In genomic region chr13:54978804-54979203, GRCm38 (mm10) we compare ENCODE assay signal across 17 mouse cellular contexts. TPM values are rescaled to one million over a fixed set of nuclear protein-coding genes. Genes with fewer than 3 reads are reported as not detected.
A peak's percentile ranks its signal among the peaks of the same experiment; 100 is the strongest.
DNase-seq lines count a peak whose midpoint lies in the region; ATAC-seq and TF ChIP-seq lines count a peak whose summit lies in the region.
"Had no signal": no experiment of that assay in that cellular context is flagged by ENCODE, and none has a peak within 500 bp of the region (broad histone marks: within the 10 kb centered on the region; RNA-seq: fewer than 3 reads in every experiment).

No protein-coding gene starts in this region.

- TF ChIP-seq CTCF in midbrain, postnatal 0 days (IDR thresholded peaks at IDR 0.05): no peak

- WGBS in hindbrain, embryonic 13.5 days: 31% methylated on average over 8 of the region's 8 CpGs
- WGBS in hindbrain, embryonic 11.5 days: 45% methylated on average over 8 of the region's 8 CpGs
- 36% methylated on average over 8 of the region's 8 CpGs for WGBS in neural tube, embryonic 13.5 days
- WGBS in neural tube, embryonic 15.5 days: 43% methylated on average over 8 of the region's 8 CpGs
- 36% methylated on average over 8 of the region's 8 CpGs for WGBS in midbrain, postnatal 0 days

- H3K36me3 ChIP-seq in hindbrain, embryonic 13.5 days: no peaks in the 10 kb centered on the region
- H3K36me3 ChIP-seq in hindbrain, embryonic 11.5 days (ENCODE audit: control insufficient read depth, insufficient read depth, low read length): no peaks in the 10 kb centered on the region
- no peaks in the 10 kb centered on the region for H3K36me3 ChIP-seq in neural tube, embryonic 13.5 days
- no peaks in the 10 kb centered on the region for H3K36me3 ChIP-seq in neural tube, embryonic 15.5 days
- no peaks in the 10 kb centered on the region for H3K36me3 ChIP-seq in midbrain, postnatal 0 days (ENCODE audit: insufficient read depth, low read length)
- H3K36me3 ChIP-seq: embryonic facial prominence, embryonic 15.5 days; limb, embryonic 15.5 days had no signal

- no peak overlapping the region for H3K4me3 ChIP-seq in hindbrain, embryonic 13.5 days
- no peak overlapping the region for H3K4me3 ChIP-seq in hindbrain, embryonic 11.5 days (ENCODE audit: low read depth, low read length)
- H3K4me3 ChIP-seq in neural tube, embryonic 13.5 days: no peak overlapping the region
- no peak overlapping the region for H3K4me3 ChIP-seq in neural tube, embryonic 15.5 days (replicated peaks)
- H3K4me3 ChIP-seq in midbrain, postnatal 0 days (ENCODE audit: low read depth, low read length): no peak overlapping the region
- H3K4me3 ChIP-seq: embryonic facial prominence, embryonic 15.5 days; limb, embryonic 15.5 days had no signal

- H3K9me3 ChIP-seq in hindbrain, embryonic 13.5 days: no peaks in the 10 kb centered on the region
- H3K9me3 ChIP-seq in hindbrain, embryonic 11.5 days (ENCODE audit: control insufficient read depth, low read length): no peaks in the 10 kb centered on the region
- H3K9me3 ChIP-seq in neural tube, embryonic 13.5 days: no peaks in the 10 kb centered on the region
- H3K9me3 ChIP-seq in neural tube, embryonic 15.5 days (replicated peaks): no peaks in the 10 kb centered on the region
- H3K9me3 ChIP-seq in midbrain, postnatal 0 days (ENCODE audit: low read length): no peaks in the 10 kb centered on the region
- H3K9me3 ChIP-seq: embryonic facial prominence, embryonic 15.5 days; limb, embryonic 15.5 days had no signal

- H3K27me3 ChIP-seq in hindbrain, embryonic 13.5 days: peaks cover 72% of the 10 kb centered on the region
- peaks cover 2% of the 10 kb centered on the region; the same call in 1 of the 2 replicates for H3K27me3 ChIP-seq in hindbrain, embryonic 11.5 days (ENCODE audit: control insufficient read depth, insufficient read depth, low read length)
- 0 out of 2 replicates have a peak, but pooled peaks cover 25% of the 10 kb centered on the region for H3K27me3 ChIP-seq in neural tube, embryonic 13.5 days
- 0 out of 2 replicates have a peak, but pooled peaks cover 11% of the 10 kb centered on the region for H3K27me3 ChIP-seq in neural tube, embryonic 15.5 days (replicated peaks)
- no peaks in the 10 kb centered on the region for H3K27me3 ChIP-seq in midbrain, postnatal 0 days (ENCODE audit: insufficient read depth, low read length)

- no peak for ATAC-seq in hindbrain, embryonic 13.5 days (ENCODE audit: low FRiP score)
- ATAC-seq in hindbrain, embryonic 11.5 days (ENCODE audit: low FRiP score): no peak
- ATAC-seq in neural tube, embryonic 13.5 days (ENCODE audit: low read depth): no peak
- no peak for ATAC-seq in neural tube, embryonic 15.5 days (ENCODE audit: low FRiP score)
- no peak for ATAC-seq in midbrain, postnatal 0 days (ENCODE audit: low FRiP score)
- no peak for ATAC-seq in CD4-positive, CD25-positive, alpha-beta regulatory T cell, adult 4 months
- ATAC-seq: forebrain, embryonic 14.5 days had no signal

- no peak overlapping the region for H3K27ac ChIP-seq in hindbrain, embryonic 13.5 days
- H3K27ac ChIP-seq in hindbrain, embryonic 11.5 days (ENCODE audit: low read depth, low read length): no peak overlapping the region
- H3K27ac ChIP-seq in neural tube, embryonic 13.5 days (replicated peaks): 0 out of 2 replicates have a peak overlapping the region, but pooled peaks have one; percentile 28
- no peak overlapping the region for H3K27ac ChIP-seq in neural tube, embryonic 15.5 days (replicated peaks)
- no peak overlapping the region for H3K27ac ChIP-seq in midbrain, postnatal 0 days (ENCODE audit: low read depth, low read length)
- H3K27ac ChIP-seq: embryonic facial prominence, embryonic 15.5 days; limb, embryonic 15.5 days had no signal

- peaks cover 77% of the 10 kb centered on the region for H3K4me1 ChIP-seq in hindbrain, embryonic 13.5 days (replicated peaks)
- peaks cover 4% of the 10 kb centered on the region; the same call in 1 of the 2 replicates for H3K4me1 ChIP-seq in hindbrain, embryonic 11.5 days (replicated peaks; ENCODE audit: control insufficient read depth, insufficient read depth, low read length)
- peaks cover 72% of the 10 kb centered on the region for H3K4me1 ChIP-seq in neural tube, embryonic 13.5 days (replicated peaks)
- peaks cover 51% of the 10 kb centered on the region for H3K4me1 ChIP-seq in neural tube, embryonic 15.5 days
- 0 out of 2 replicates have a peak, but pooled peaks cover 5% of the 10 kb centered on the region for H3K4me1 ChIP-seq in midbrain, postnatal 0 days (ENCODE audit: insufficient read depth, low read length)
- H3K4me1 ChIP-seq: embryonic facial prominence, embryonic 15.5 days had no signal

- H3K9ac ChIP-seq in hindbrain, embryonic 13.5 days: peak overlapping the region; percentile 35; the same call in 1 of the 2 replicates
- H3K9ac ChIP-seq in hindbrain, embryonic 11.5 days (ENCODE audit: low read depth, low read length): no peak overlapping the region
- H3K9ac ChIP-seq in neural tube, embryonic 13.5 days: no peak overlapping the region
- no peak overlapping the region for H3K9ac ChIP-seq in neural tube, embryonic 15.5 days (replicated peaks)
- 0 out of 2 replicates have a peak overlapping the region, but pooled peaks have one; percentile 19 for H3K9ac ChIP-seq in midbrain, postnatal 0 days (replicated peaks; ENCODE audit: low read length, poor library complexity, severe bottlenecking)
- H3K9ac ChIP-seq: embryonic facial prominence, embryonic 15.5 days; limb, embryonic 15.5 days had no signal

- H3K4me2 ChIP-seq in hindbrain, embryonic 13.5 days: no peak overlapping the region
- no peak overlapping the region for H3K4me2 ChIP-seq in hindbrain, embryonic 11.5 days (replicated peaks; ENCODE audit: low read depth, low read length)
- H3K4me2 ChIP-seq in neural tube, embryonic 13.5 days: no peak overlapping the region
- H3K4me2 ChIP-seq in neural tube, embryonic 15.5 days: no peak overlapping the region
- no peak overlapping the region for H3K4me2 ChIP-seq in midbrain, postnatal 0 days (ENCODE audit: low read depth, low read length, poor library complexity, severe bottlenecking)
- H3K4me2 ChIP-seq: embryonic facial prominence, embryonic 15.5 days; heart, embryonic 11.5 days; limb, embryonic 15.5 days had no signal

- DNase-seq in adrenal gland, adult 2 months: peak; percentile 11
- DNase-seq in adrenal gland, adult 8-10 months: no peak
- no peak for DNase-seq in hindbrain, embryonic 11.5 days (ENCODE audit: low spot score)
- no peak for DNase-seq in midbrain, postnatal 0 days (ENCODE audit: low spot score)
- DNase-seq: gastrocnemius, postnatal 14 days; kidney, adult 18-20 months; lung, adult 2 months; spleen, adult 18-20 months; thymus, postnatal 25 days had no signal

RNA-seq across cellular contexts. Expression of gene Unc5a, which starts 29.6 kb away (rescaled TPM):
- 1 to 10 TPM; 7.2 to 9.1 TPM for total RNA-seq in adrenal gland, adult 2 months (2021)
- 26.5 and 27.9 TPM in 2 replicates for polyA plus RNA-seq in adrenal gland, adult 2 months (2012; rRNA removed)
- 10 to 100 TPM in 2 of 4 experiments, 1 to 10 TPM in 2; 7.6 to 14.6 (median 11.4) TPM for total RNA-seq in adrenal gland, adult 8-10 months (2022)
- 7.8 and 8.4 TPM in 2 replicates for polyA plus RNA-seq in hindbrain, embryonic 13.5 days (2015; fragmentation: Nextera tagmentation; extraction: Ambion mirVana)
- polyA plus RNA-seq in hindbrain, embryonic 11.5 days (2014; fragmentation: Nextera tagmentation; extraction: Ambion mirVana): 2.7 and 2.9 TPM in 2 replicates
- polyA plus RNA-seq in neural tube, embryonic 13.5 days (2015; fragmentation: Nextera tagmentation; extraction: Ambion mirVana): 9.0 and 10.4 TPM in 2 replicates
- 12.1 and 12.7 TPM in 2 replicates for polyA plus RNA-seq in neural tube, embryonic 15.5 days (2015; fragmentation: Nextera tagmentation; extraction: Ambion mirVana)
- 24.2 and 29.0 TPM in 2 replicates for total RNA-seq in midbrain, postnatal 0 days (2014; rRNA removed)
- polyA plus RNA-seq in midbrain, postnatal 0 days (2015; fragmentation: Nextera tagmentation; extraction: Ambion mirVana): 12.7 and 14.3 TPM in 2 replicates
- polyA plus RNA-seq in CD4-positive, CD25-positive, alpha-beta regulatory T cell, adult 4 months (2017; shearing (Covaris generic)): under 1 TPM in 1 of 2 experiments, not detected in 1; 0.46 TPM

RNA-seq across cellular contexts. Expression of gene Hk3, which starts 42.4 kb away (rescaled TPM):
- total RNA-seq in adrenal gland, adult 2 months (2021): 1 to 10 TPM; 1.2 to 2.5 TPM
- polyA plus RNA-seq in adrenal gland, adult 2 months (2012; rRNA removed): 1.7 and 1.9 TPM in 2 replicates
- total RNA-seq in adrenal gland, adult 8-10 months (2022): 1 to 10 TPM; 1.1 to 4.0 (median 2.6) TPM
- 1.1 and 1.2 TPM in 2 replicates for polyA plus RNA-seq in hindbrain, embryonic 13.5 days (2015; fragmentation: Nextera tagmentation; extraction: Ambion mirVana)
- polyA plus RNA-seq in hindbrain, embryonic 11.5 days (2014; fragmentation: Nextera tagmentation; extraction: Ambion mirVana): 0.52 and 0.61 TPM in 2 replicates
- polyA plus RNA-seq in neural tube, embryonic 13.5 days (2015; fragmentation: Nextera tagmentation; extraction: Ambion mirVana): 0.63 and 1.1 TPM in 2 replicates
- 0.86 and 1.3 TPM in 2 replicates for polyA plus RNA-seq in neural tube, embryonic 15.5 days (2015; fragmentation: Nextera tagmentation; extraction: Ambion mirVana)
- 1.0 and 1.7 TPM in 2 replicates for total RNA-seq in midbrain, postnatal 0 days (2014; rRNA removed)
- 0.79 and 0.80 TPM in 2 replicates for polyA plus RNA-seq in midbrain, postnatal 0 days (2015; fragmentation: Nextera tagmentation; extraction: Ambion mirVana)
- 1 to 10 TPM in 1 of 2 experiments, under 1 TPM in 1; 0.50 to 1.8 TPM for polyA plus RNA-seq in CD4-positive, CD25-positive, alpha-beta regulatory T cell, adult 4 months (2017; shearing (Covaris generic))

Comparison
In these comparisons a context has a peak if more than half of its experiments do, and no peak if none do; other contexts are left out.
1. H3K9ac ChIP-seq: peak in hindbrain, embryonic 13.5 days (single experiment) and midbrain, postnatal 0 days (single experiment); none in hindbrain, embryonic 11.5 days (single experiment), neural tube, embryonic 13.5 days (single experiment) and neural tube, embryonic 15.5 days (single experiment).